Mouse (Mus musculus): ENCODE measurements around the gene Dtd1. TPM values are rescaled to one million over a fixed set of nuclear protein-coding genes. Genes with fewer than 3 reads are reported as not detected.

Dtd1 gene
- polyA plus RNA-seq, 1 experiment: 49.0 TPM

DNA sequence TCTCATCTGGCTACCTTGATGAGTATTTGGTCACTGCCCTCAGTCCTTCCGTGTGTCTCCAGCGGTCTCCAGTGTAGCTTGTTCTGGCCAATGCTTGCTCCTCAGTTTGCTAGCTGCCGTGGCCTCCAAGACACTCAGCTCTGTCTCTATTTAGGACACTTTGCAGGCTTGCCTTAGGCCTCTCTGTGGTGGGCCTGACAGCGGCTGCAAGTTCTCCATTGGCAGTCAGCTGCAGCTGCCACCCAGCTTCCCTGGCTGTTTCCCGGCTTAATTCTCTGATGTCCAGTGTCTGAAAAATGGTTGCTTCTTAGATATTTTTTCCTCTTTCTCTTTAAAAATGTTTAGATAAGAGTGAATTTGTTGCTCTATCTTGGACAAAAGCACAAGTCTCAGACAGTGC, 116.6 kb downstream of the Dtd1 start:
- no peak for DNase-seq (ENCODE audit: low read depth)
- TF ChIP-seq POLR2A (IDR thresholded peaks at IDR 0.05; ENCODE audit: borderline replicate concordance, extremely low read depth, insufficient read depth, insufficient read length, poor library complexity, severe bottlenecking) (no peak), CTCF (IDR thresholded peaks at IDR 0.05; ENCODE audit: borderline replicate concordance, extremely low read depth, insufficient read depth, insufficient read length) (no peak)

DNA sequence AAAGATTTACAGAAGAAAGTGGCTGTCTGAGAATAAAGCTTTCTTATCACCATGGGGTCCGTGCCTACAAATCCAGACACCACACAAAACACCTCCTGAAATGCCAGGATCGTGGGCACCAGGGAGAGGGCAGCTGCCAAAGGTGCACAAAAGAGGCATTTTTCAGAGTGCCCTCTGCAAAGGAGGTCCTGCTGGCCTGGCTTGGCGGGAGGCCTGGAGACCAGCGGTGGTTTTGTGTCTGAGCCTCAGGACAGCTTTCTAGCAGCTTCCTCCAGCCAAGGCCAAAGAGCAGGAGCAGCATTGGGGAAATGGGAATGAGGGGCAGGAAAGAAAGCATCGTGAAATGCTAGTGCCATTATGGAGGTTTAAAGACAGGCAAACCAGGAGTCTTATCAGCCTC, 118.6 kb downstream of the Dtd1 start:
- TF ChIP-seq POLR2A (IDR thresholded peaks at IDR 0.05; ENCODE audit: borderline replicate concordance, extremely low read depth, insufficient read depth, insufficient read length, poor library complexity, severe bottlenecking): no peak
- TF ChIP-seq CTCF (IDR thresholded peaks at IDR 0.05; ENCODE audit: borderline replicate concordance, extremely low read depth, insufficient read depth, insufficient read length): no peak
- no peak for DNase-seq (ENCODE audit: low read depth)

DNA sequence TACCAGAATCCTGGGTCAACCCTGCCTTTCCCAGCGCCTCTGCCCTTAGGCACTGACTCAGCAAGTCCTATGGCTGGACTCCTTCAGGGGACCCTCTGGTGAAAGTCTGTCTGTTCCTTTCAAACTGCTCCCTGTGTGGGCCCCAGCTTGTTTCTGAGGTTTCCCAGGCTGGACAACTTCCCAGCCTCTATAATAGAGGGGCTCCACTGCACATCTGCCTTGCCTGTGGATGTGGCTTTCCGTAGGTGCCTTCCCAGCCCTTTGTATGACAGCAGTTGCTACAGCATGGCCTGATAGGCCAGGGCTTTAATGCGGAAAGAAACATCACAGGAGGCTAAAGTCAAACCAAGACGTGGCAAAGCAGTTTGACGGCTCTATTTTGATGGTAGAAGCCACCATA, 119.6 kb downstream of the Dtd1 start:
- TF ChIP-seq POLR2A (IDR thresholded peaks at IDR 0.05; ENCODE audit: borderline replicate concordance, extremely low read depth, insufficient read depth, insufficient read length, poor library complexity, severe bottlenecking): no peak
- no peak for DNase-seq (ENCODE audit: low read depth)

DNA sequence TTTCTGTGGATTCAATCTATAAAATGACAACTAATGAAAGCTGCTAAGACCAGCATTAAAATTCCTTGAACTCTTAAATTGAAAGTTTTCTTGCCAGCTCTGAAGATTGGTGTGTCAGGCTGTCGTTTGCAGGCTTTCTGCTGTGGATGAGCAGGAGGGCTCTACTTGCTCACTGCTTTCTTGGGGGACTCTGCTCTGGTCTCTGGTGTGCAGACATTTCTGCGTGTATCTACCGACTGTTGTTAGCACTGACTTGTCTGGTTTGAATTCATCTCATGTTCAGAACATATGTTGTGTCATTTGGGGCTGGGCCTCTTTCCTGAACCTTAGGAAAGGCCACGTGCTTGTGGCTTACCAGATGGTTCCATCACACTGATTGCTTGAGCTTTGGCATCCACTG, 120.0 kb downstream of the Dtd1 start:
- DNase-seq (ENCODE audit: low read depth): peak; percentile 36

DNA sequence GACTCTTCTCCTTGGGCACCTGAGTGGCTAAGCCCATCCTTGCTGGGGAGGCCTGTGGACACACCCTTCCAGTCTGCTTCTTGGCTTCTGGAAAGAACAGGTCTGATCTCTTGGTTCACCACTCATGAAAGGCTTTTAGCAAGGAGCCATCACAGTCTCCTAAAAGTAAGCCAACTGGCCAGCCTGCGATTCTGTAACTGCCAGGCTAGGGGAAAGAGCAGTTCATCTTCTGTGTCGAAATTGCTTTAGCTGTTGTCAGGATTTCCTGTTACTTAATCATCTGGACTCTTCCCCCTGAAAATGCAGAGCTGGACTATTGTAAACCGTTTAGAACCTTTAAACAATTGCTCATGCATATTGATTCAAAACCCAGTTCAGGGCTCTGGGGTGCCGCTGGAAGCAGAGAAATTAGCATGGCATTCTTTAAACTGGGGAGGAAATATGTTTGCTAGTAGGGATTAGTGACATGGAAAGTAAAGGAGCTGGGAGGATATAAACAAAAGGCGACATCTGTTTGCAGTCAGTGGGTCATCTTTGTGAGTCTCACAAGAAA, 120.8 kb downstream of the Dtd1 start:
- no peak for TF ChIP-seq POLR2A (IDR thresholded peaks at IDR 0.05; ENCODE audit: borderline replicate concordance, extremely low read depth, insufficient read depth, insufficient read length, poor library complexity, severe bottlenecking)
- TF ChIP-seq CTCF (IDR thresholded peaks at IDR 0.05; ENCODE audit: borderline replicate concordance, extremely low read depth, insufficient read depth, insufficient read length): no peak
- peak; percentile 13 for DNase-seq (ENCODE audit: low read depth)

More for the DNA sequence above, 120.0 kb downstream of the Dtd1 start:
- TF ChIP-seq POLR2A (IDR thresholded peaks at IDR 0.05; ENCODE audit: borderline replicate concordance, extremely low read depth, insufficient read depth, insufficient read length, poor library complexity, severe bottlenecking) (no peak), CTCF (IDR thresholded peaks at IDR 0.05; ENCODE audit: borderline replicate concordance, extremely low read depth, insufficient read depth, insufficient read length) (no peak)

DNA sequence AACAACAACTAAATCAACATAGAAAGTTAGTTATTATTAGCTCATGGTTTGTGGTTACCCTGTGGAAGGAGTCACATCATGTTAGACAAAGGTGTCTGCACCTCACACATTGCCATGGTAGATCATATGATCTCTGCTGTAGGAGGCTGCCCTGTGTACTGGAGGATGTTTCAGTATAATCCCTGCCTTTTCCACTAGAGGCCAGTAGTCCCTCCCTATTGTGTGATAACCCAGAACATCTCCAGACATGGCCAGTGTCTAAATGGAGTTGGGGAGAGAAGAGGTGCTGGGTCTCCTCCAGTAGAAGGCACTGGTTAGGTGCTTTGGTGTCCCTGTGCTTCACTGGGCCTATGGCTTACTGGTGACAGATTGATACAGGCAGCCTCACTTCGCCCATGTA, 125.0 kb downstream of the Dtd1 start:
- peak; percentile 24 for DNase-seq (ENCODE audit: low read depth)
- TF ChIP-seq POLR2A (IDR thresholded peaks at IDR 0.05; ENCODE audit: borderline replicate concordance, extremely low read depth, insufficient read depth, insufficient read length, poor library complexity, severe bottlenecking) (no peak), CTCF (IDR thresholded peaks at IDR 0.05; ENCODE audit: borderline replicate concordance, extremely low read depth, insufficient read depth, insufficient read length) (peak; percentile 43; the same call in 1 of the 2 replicates)

DNA sequence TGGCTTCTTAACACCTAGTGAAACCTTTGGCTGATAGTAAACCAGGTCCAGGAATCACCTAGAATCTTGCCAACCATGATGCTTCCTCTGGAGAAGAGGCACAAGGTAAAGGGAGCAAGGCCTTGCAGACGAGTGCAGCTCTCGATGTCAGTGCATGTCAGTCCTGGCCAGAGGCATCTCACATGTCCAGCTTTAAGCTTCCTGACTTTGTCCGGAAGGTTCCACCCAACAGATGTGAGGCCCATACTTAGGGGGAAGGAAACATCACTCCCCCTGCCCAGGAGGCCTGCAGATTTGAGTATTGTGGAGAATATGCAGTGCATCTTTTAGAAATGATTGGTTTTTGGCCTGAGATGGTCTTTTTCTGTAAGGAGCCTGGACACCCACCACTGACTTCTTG, 127.4 kb downstream of the Dtd1 start:
- TF ChIP-seq POLR2A (IDR thresholded peaks at IDR 0.05; ENCODE audit: borderline replicate concordance, extremely low read depth, insufficient read depth, insufficient read length, poor library complexity, severe bottlenecking) (no peak), CTCF (IDR thresholded peaks at IDR 0.05; ENCODE audit: borderline replicate concordance, extremely low read depth, insufficient read depth, insufficient read length) (no peak)
- DNase-seq (ENCODE audit: low read depth): no peak

DNA sequence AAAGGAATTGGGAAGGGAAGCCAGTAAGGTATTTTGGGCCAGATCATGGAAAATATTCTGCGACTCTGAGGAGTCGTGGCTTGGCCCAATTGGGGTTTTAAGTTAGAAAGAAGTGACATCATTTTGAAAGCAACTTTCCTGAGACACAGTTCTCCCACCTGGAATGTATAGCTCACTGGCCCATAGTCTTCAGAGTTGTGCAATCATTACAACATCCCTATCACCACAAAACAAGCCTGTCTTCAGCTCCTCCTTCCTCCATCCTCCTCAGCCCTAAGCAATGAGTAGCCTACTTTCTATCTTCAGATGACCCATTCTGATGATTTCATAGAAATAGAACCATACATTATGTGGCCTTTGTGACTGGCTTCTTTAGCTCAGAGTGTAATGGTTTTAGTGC, 130.1 kb downstream of the Dtd1 start:
- DNase-seq (ENCODE audit: low read depth): no peak
- TF ChIP-seq CTCF (IDR thresholded peaks at IDR 0.05; ENCODE audit: borderline replicate concordance, extremely low read depth, insufficient read depth, insufficient read length) (no peak), POLR2A (IDR thresholded peaks at IDR 0.05; ENCODE audit: borderline replicate concordance, extremely low read depth, insufficient read depth, insufficient read length, poor library complexity, severe bottlenecking) (no peak)

DNA sequence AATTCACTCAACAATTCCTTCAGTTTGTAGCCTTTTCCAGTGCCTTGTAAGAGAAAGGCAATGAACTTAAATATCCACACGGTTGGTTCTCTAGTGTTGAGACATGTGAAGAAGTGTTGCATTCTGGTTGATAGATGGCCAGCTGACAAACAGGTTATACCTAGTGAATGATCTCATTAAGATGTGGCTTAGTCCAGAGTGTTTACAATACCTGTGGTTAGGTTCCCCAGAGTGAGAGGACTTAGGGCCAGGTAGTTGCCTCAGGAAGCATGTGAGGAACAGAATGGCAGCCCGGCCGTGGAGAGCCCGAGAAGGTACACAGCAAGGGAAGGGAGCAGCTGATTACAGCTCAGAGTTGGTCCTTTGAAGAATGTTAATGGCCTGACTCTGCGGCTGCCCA, 138.5 kb downstream of the Dtd1 start:
- no peak for TF ChIP-seq POLR2A (IDR thresholded peaks at IDR 0.05; ENCODE audit: borderline replicate concordance, extremely low read depth, insufficient read depth, insufficient read length, poor library complexity, severe bottlenecking)
- no peak for TF ChIP-seq CTCF (IDR thresholded peaks at IDR 0.05; ENCODE audit: borderline replicate concordance, extremely low read depth, insufficient read depth, insufficient read length)
- no peak for DNase-seq (ENCODE audit: low read depth)

DNA sequence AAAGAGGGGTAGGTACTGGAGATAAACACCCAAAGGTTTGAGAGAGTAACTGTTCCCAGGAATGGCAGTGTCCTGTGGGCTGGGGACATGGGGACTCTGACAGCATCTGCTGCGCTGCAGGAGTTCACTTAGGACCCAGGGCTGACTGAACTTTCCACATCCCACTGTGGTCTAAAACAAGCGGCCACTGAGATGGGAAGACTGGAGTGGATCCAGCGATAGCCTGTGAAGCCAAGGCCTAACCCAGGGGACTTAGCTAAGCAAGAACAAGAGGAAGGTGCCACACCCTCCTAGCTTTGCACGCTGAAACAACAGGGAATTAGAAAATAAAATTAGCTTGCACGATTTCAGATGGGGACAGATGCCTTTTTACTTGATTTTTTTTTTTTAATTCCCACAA, 138.9 kb downstream of the Dtd1 start:
- DNase-seq (ENCODE audit: low read depth): no peak
- TF ChIP-seq CTCF (IDR thresholded peaks at IDR 0.05; ENCODE audit: borderline replicate concordance, extremely low read depth, insufficient read depth, insufficient read length): no peak
- TF ChIP-seq POLR2A (IDR thresholded peaks at IDR 0.05; ENCODE audit: borderline replicate concordance, extremely low read depth, insufficient read depth, insufficient read length, poor library complexity, severe bottlenecking): no peak

DNA sequence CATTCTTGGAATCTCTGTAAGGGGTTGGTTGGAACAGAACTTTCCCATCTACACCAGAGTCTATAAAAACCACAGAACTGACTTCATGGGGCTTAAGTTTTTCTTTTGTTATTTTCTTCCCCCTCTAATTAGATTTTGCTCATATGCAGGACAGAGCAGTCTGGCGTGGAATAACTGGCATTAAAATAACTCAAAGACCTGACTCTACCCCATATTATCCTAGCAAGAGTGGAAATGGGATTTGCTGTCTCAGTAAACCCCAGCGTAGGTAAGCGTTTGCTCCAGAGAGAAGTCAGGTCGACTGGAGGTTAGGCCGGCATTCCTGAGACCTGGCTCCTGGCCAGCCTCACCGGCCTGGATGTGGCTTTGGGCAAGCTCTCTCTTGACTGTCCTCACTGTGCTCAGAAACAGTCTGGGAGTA, 140.9 kb downstream of the Dtd1 start:
- TF ChIP-seq POLR2A (IDR thresholded peaks at IDR 0.05; ENCODE audit: borderline replicate concordance, extremely low read depth, insufficient read depth, insufficient read length, poor library complexity, severe bottlenecking) (no peak), CTCF (IDR thresholded peaks at IDR 0.05; ENCODE audit: borderline replicate concordance, extremely low read depth, insufficient read depth, insufficient read length) (no peak)
- DNase-seq (ENCODE audit: low read depth): no peak

DNA sequence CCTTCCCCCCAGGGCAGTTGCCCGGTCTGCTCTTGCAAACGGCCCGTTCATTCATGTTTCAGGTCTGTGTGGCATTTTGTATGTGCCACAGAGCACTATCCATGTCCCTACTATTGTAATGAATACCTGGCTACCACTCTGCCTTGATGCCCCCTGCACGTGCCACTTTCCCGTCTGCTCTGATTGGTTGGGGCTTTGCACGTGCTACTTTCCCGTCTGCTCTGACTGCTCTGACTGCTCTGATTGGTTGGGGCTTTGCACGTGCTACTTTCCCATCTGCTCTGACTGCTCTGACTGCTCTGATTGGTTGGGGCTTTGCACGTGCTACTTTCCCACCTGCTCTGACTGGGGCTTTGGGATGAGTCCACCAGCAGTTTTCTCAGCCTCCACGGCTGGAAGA, 142.3 kb downstream of the Dtd1 start:
- TF ChIP-seq POLR2A (IDR thresholded peaks at IDR 0.05; ENCODE audit: borderline replicate concordance, extremely low read depth, insufficient read depth, insufficient read length, poor library complexity, severe bottlenecking): no peak
- no peak for TF ChIP-seq CTCF (IDR thresholded peaks at IDR 0.05; ENCODE audit: borderline replicate concordance, extremely low read depth, insufficient read depth, insufficient read length)
- DNase-seq (ENCODE audit: low read depth): no peak
